Mouse (Mus musculus): ENCODE measurements at regions not wholly inside any gene's neighbourhood (a gene's known extent, or its start where the extent isn't known, plus 50 kb on each side); places are given as distances from the start of the nearest gene placed in this dataset.
"Not testable (repeated sequence)": the region's sequence is repeated elsewhere in the genome, so short reads cannot be mapped to it uniquely, and the experiment has no call there.

DNA sequence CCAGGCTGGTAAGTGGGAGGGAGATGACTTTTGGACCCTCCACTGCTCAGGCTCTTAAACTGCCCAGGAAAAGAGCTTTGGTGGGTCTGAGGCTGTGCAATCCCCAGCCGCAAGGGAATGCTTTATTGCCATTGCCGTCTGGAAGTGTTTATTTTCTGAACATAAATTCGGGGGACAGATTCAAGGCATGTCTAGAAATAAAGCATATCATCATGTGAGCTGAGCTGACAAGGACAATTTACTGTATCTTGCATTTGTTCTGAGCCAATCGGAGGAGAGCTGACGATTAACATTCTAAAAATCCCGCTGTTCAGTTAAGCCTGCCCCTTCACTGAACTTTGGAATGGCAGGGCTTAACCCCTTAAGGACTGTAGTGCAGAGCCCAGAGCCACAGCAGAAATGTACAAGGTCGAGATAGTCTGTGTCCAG is 979.3 kb downstream of the Bcl11a start:
- no peaks in the 10 kb centered on the region for H3K9me3 ChIP-seq
- H3K27ac ChIP-seq = peak overlapping the region; percentile 39
- H3K36me3 ChIP-seq = no peaks in the 10 kb centered on the region
- peak overlapping the region; percentile 25; the same call in 1 of the 2 replicates for H3K4me2 ChIP-seq
- H3K4me3 ChIP-seq = no peak overlapping the region
- no peaks in the 10 kb centered on the region for H3K27me3 ChIP-seq
- peaks cover 10% of the 10 kb centered on the region for H3K4me1 ChIP-seq
- WGBS = 2% methylated on average over 7 of the region's 7 CpGs
- ATAC-seq (ENCODE audit: borderline replicate concordance, extremely low read depth, low FRiP score, low TSS enrichment) = peak; percentile 83; the same call in 1 of the 2 replicates
- H3K9ac ChIP-seq = no peak overlapping the region

DNA sequence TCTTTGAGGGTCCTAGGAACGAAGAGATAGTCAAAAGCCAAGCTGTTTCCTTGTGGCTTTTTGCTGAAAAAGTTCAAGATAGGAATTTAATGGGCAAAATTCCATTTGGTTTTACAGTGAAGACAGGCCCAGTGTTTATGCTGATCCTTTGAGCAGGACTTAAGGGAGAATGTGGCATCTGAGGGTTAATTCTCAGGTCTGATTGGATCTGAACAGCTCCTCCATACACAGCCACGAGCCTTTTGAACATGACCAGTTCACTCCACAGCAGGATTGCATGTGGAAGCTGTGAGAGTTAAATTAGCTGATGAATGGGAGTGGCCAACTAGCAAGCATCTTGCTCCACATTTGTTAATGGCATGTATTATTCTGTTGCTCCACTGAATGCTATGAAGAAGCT is 979.7 kb downstream of the Bcl11a start:
- no peaks in the 10 kb centered on the region for H3K27me3 ChIP-seq
- no peak overlapping the region for H3K9ac ChIP-seq
- peak overlapping the region; percentile 39 for H3K27ac ChIP-seq
- peak overlapping the region; percentile 25; the same call in 1 of the 2 replicates for H3K4me2 ChIP-seq
- peak; percentile 49; the same call in 1 of the 2 replicates for ATAC-seq (ENCODE audit: borderline replicate concordance, extremely low read depth, low FRiP score, low TSS enrichment)
- H3K9me3 ChIP-seq = no peaks in the 10 kb centered on the region
- no peaks in the 10 kb centered on the region for H3K36me3 ChIP-seq
- H3K4me3 ChIP-seq = no peak overlapping the region
- WGBS = 23% methylated on average over 2 of the region's 2 CpGs
- peaks cover 10% of the 10 kb centered on the region for H3K4me1 ChIP-seq

DNA sequence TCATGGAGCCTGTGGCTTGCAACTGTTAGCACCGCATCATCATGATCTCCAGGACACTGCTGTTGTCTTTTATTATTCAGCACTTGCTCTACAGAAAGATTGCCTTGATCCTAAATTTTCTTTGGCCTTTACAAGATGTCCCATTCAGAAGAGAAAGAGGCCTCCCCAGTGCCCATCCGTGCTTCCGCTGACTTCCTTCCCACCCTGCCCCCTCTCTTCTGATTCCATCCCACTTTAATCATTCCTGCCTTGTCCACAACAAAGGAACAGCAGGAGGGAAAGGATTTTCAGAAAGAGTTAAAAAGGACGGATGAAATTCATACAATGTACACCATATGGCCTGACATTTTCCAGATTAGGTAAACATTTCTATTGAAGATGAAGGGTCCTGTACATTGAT is 985.2 kb downstream of the Bcl11a start:
- no peak for ATAC-seq (ENCODE audit: borderline replicate concordance, extremely low read depth, low FRiP score, low TSS enrichment)
- Histone ChIP-seq H3K4me3 (no peak overlapping the region), H3K4me2 (no peak overlapping the region), H3K9me3 (no peaks in the 10 kb centered on the region), H3K27me3 (no peaks in the 10 kb centered on the region), H3K36me3 (no peaks in the 10 kb centered on the region), H3K27ac (no peak overlapping the region), H3K4me1 (peaks cover 10% of the 10 kb centered on the region; the same call in 1 of the 2 replicates), H3K9ac (no peak overlapping the region)
- WGBS = 31% methylated on average over 4 of the region's 4 CpGs

DNA sequence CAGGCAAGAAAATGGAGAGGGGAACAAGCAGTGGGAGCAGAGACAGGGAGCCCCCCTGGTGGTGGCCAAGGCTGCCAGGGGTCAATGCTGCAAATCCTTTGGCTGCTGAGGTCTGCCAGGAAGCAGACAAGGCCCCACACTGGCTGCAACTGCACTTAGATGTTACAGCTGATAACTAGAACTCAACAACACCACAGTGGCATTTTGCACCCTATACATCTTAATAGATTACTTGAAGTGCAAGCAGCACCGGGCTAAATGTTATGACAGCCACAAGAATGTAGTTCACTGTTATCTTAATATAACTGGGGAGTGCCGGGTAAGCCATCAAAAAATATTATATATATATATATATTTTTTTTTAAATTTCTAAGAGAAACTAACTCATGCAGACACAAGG is 986.1 kb downstream of the Bcl11a start:
- H3K36me3 ChIP-seq = no peaks in the 10 kb centered on the region
- ATAC-seq (ENCODE audit: borderline replicate concordance, extremely low read depth, low FRiP score, low TSS enrichment) = no peak
- H3K4me1 ChIP-seq = peaks cover 10% of the 10 kb centered on the region; the same call in 1 of the 2 replicates
- WGBS = 24% methylated on average over 2 of the region's 2 CpGs
- H3K9ac ChIP-seq = no peak overlapping the region
- no peak overlapping the region for H3K27ac ChIP-seq
- H3K9me3 ChIP-seq = no peaks in the 10 kb centered on the region
- no peak overlapping the region for H3K4me3 ChIP-seq
- H3K4me2 ChIP-seq = no peak overlapping the region
- no peaks in the 10 kb centered on the region for H3K27me3 ChIP-seq

DNA sequence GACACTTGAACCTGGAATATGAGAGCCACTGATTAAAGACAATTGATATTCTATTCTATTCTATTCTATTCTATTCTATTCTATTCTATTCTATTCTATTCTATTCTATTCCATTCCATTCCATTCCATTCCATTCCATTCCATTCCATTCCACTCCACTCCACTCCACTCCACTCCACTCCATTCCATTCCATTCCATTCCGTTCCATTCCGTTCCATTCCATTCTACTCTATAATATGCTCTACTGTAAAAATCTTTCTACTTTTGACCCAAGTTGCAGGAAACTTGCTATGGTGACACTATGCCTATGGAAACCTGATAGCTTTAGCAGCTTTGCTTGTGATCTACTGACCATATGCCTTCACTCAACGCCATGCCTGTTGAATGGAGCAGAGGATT is 1022.1 kb downstream of the Bcl11a start:
- ATAC-seq (ENCODE audit: borderline replicate concordance, extremely low read depth, low FRiP score, low TSS enrichment) = not testable (repeated sequence)
- WGBS = 92% methylated on average over 3 of the region's 3 CpGs

DNA sequence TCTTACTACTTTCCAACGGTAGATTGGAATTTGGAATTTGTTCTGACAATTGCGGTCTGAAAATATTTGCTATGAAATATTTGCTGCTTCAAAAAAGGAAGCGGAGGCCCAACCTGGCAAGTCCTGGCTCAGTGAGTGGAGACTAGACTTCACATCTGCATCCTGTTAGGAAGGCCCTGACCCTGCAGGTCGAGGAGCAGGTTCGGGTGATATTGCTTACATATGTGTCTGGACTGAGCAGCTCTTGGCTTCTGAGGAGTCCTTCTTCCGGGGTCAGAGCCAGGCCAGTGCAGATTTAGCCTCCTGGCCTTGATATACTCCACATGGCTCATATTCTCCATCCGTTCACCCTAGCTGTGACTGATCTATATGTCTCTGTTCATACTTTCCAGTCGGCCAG is 1026.6 kb downstream of the Bcl11a start:
- no peak for ATAC-seq (ENCODE audit: borderline replicate concordance, extremely low read depth, low FRiP score, low TSS enrichment)

More for the DNA sequence above, 1022.1 kb downstream of the Bcl11a start:
- H3K9me3 ChIP-seq, H3K4me1 ChIP-seq, H3K4me2 ChIP-seq, H3K27me3 ChIP-seq, H3K9ac ChIP-seq, H3K4me3 ChIP-seq, H3K27ac ChIP-seq, H3K36me3 ChIP-seq: not testable (repeated sequence)

DNA sequence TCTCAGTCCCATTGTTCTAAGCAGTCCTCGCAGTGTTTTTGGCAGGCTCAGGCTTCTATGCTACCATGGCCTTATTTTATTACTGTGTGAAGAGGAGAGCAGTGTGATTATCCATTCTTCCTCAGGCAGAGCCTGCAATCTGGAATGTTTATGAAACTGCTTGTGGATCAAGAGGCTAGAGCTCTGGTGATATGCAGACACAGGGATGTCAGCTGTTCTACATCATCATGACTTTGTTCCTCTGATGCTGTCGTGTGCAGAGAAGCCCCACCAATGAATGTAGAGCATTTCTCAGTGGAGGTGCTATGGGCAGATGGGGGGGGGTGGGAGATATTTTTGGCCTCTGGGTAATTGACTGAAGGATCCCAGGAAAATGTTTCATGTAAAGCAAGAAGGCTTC is 1046.6 kb downstream of the Bcl11a start:
- no peak overlapping the region for H3K9ac ChIP-seq
- no peaks in the 10 kb centered on the region for H3K36me3 ChIP-seq
- WGBS = 32% methylated on average over 2 of the region's 2 CpGs
- no peaks in the 10 kb centered on the region for H3K4me1 ChIP-seq
- H3K4me2 ChIP-seq = no peak overlapping the region
- H3K9me3 ChIP-seq = no peaks in the 10 kb centered on the region
- no peak overlapping the region for H3K27ac ChIP-seq
- no peaks in the 10 kb centered on the region for H3K27me3 ChIP-seq
- no peak overlapping the region for H3K4me3 ChIP-seq
- ATAC-seq (ENCODE audit: borderline replicate concordance, extremely low read depth, low FRiP score, low TSS enrichment) = no peak

More for the DNA sequence above, 1026.6 kb downstream of the Bcl11a start:
- no peak overlapping the region for H3K4me2 ChIP-seq
- WGBS = 36% methylated on average over 8 of the region's 8 CpGs
- no peaks in the 10 kb centered on the region for H3K9me3 ChIP-seq
- no peaks in the 10 kb centered on the region for H3K27me3 ChIP-seq
- H3K27ac ChIP-seq = no peak overlapping the region
- H3K36me3 ChIP-seq = no peaks in the 10 kb centered on the region
- no peak overlapping the region for H3K4me3 ChIP-seq
- H3K4me1 ChIP-seq = no peaks in the 10 kb centered on the region
- H3K9ac ChIP-seq = no peak overlapping the region

DNA sequence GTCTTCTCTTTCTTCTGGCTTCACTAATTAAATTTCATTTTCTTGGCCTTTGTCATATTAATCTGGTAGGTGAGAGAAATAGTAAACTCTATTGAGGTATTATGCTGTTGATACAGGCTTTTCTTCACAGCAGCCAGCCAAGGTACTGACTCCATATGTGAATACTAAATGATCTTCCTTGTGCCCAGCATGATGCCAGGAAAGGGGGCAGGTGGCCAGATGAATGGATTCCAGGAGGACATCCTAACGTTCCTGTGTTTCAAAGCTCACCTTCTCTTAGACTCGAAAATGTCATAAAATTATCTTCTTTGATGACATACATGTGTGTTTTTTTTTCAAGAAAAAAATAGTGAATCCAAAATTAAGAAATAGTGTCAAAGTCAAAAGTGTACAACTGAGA is 1064.4 kb downstream of the Bcl11a start:
- Histone ChIP-seq H3K9me3 (no peaks in the 10 kb centered on the region), H3K36me3 (no peaks in the 10 kb centered on the region), H3K4me3 (no peak overlapping the region), H3K4me2 (no peak overlapping the region), H3K27me3 (no peaks in the 10 kb centered on the region), H3K27ac (no peak overlapping the region), H3K4me1 (no peaks in the 10 kb centered on the region), H3K9ac (no peak overlapping the region)
- no peak for ATAC-seq (ENCODE audit: borderline replicate concordance, extremely low read depth, low FRiP score, low TSS enrichment)
- 66% methylated on average over 2 of the region's 2 CpGs for WGBS

DNA sequence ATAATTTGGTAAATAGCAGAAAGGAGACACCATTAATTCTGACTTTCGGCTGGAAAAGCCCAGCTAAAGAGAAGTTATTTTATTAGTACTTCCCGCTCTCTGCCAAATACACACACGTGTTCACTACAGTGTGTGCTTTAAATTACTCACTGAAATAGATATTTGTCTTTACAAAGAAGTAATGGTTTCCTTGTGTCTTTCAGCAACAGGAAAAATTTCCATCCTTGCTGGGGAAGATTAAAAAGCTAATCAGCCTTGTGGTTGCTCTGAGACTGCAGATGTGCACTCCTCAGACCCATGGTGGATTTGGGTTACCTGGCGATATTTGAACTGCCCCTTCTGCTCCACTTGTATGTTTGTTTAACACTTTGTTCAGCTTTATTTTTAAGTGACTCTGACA is 1065.0 kb downstream of the Bcl11a start:
- 73% methylated on average over 4 of the region's 4 CpGs for WGBS

DNA sequence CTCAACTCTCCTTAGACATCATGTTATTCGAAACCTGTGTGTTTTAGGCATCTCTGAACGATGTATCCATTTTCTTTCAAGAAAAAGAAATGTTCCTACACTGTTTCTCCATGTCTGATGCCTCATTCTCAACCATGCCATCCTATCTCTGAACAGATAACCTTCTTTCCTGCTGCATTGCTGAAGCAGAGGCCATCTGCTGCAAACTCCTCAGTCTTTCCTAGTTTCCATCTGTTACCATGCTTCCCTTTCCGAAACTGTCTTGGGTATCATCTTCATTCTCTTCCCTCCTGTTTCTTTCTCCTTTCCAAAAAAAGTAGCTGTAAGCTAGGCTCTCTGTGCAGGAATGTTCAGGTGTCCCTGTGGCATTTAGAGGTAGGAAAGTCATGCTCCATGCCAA is 1063.3 kb downstream of the 5730522E02Rik start:
- no peaks in the 10 kb centered on the region for H3K36me3 ChIP-seq
- H3K27ac ChIP-seq = no peak overlapping the region
- no peaks in the 10 kb centered on the region for H3K4me1 ChIP-seq
- H3K9me3 ChIP-seq = no peaks in the 10 kb centered on the region
- WGBS = 76% methylated on average over 3 of the region's 3 CpGs
- no peak for ATAC-seq (ENCODE audit: borderline replicate concordance, extremely low read depth, low FRiP score, low TSS enrichment)
- H3K4me3 ChIP-seq = no peak overlapping the region
- no peak overlapping the region for H3K4me2 ChIP-seq
- no peaks in the 10 kb centered on the region for H3K27me3 ChIP-seq
- H3K9ac ChIP-seq = no peak overlapping the region

More for the DNA sequence above, 1065.0 kb downstream of the Bcl11a start:
- Histone ChIP-seq H3K9ac (no peak overlapping the region), H3K27ac (no peak overlapping the region), H3K4me1 (no peaks in the 10 kb centered on the region), H3K9me3 (no peaks in the 10 kb centered on the region), H3K4me3 (no peak overlapping the region), H3K36me3 (no peaks in the 10 kb centered on the region), H3K27me3 (no peaks in the 10 kb centered on the region), H3K4me2 (no peak overlapping the region)
- ATAC-seq (ENCODE audit: borderline replicate concordance, extremely low read depth, low FRiP score, low TSS enrichment) = no peak

DNA sequence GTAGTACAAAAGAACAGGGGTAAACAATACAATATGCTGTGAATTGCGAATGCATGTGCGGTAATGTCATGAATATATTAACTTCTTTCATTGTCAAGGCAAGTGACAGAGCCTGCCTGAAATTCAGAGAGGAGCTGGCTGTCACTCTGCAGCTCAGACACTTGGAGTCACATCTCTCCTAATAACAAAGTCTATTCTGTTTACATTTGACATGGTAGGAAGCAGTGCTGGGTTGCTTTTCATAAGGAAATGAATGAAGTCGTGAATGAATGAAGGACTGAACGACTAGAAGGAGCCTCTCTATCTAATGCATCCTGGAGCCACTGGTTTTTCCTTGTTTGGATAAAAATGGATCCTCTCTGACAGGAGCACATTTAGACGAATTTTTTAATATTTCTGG is 1053.9 kb downstream of the 5730522E02Rik start:
- H3K4me3 ChIP-seq = no peak overlapping the region
- 26% methylated on average over 5 of the region's 5 CpGs for whole genome bisulfite sequencing
- no peak for ATAC-seq (ENCODE audit: borderline replicate concordance, extremely low read depth, low FRiP score, low TSS enrichment)
- H3K27ac ChIP-seq = no peak overlapping the region
- no peak overlapping the region for H3K4me2 ChIP-seq
- H3K36me3 ChIP-seq = no peaks in the 10 kb centered on the region
- no peaks in the 10 kb centered on the region for H3K27me3 ChIP-seq
- H3K4me1 ChIP-seq = no peaks in the 10 kb centered on the region
- no peak overlapping the region for H3K9ac ChIP-seq
- H3K9me3 ChIP-seq = no peaks in the 10 kb centered on the region

DNA sequence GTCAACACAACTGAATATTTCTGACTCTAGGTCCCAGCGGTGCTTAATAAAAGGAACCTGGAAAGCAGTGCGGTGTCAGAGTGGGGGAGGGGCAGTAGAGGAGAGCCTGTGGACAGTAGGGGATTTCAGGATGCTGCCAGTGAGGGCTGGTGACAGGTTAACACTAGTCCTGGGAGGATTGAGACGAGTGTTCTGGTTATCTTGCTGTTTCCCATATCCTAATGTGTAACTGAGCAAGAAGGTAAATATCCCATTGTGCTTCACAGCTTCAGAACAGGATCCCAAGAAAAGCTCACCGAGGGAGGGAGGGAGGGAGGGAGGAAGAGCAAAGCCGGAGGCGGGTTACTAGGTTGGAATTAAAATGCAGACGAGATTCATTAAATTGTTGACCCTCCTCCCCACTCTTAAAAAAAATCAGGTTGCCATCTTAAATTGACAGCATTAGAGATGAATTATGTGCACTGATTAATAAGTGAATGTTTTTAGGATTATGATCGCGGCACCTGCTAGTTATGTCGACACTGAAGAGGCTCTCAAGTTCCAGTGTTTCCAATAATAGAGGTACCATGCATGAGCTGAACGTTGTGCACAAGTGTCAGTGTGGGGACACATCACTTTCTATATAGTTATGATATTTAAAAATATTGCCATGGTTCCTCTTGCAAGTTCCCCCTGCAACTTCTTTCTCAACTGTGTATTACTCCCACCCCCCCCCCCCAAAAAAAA is 1053.3 kb downstream of the 5730522E02Rik start:
- WGBS = 33% methylated on average over 11 of the region's 11 CpGs
- no peak overlapping the region for H3K9ac ChIP-seq
- no peak overlapping the region for H3K4me2 ChIP-seq
- H3K27ac ChIP-seq = no peak overlapping the region
- H3K27me3 ChIP-seq = no peaks in the 10 kb centered on the region
- no peaks in the 10 kb centered on the region for H3K36me3 ChIP-seq
- H3K4me3 ChIP-seq = no peak overlapping the region
- H3K4me1 ChIP-seq = no peaks in the 10 kb centered on the region
- H3K9me3 ChIP-seq = no peaks in the 10 kb centered on the region
- ATAC-seq (ENCODE audit: borderline replicate concordance, extremely low read depth, low FRiP score, low TSS enrichment) = no peak

Data from lung, embryonic 15.5 days (tissue).